Mouse (Mus musculus): ENCODE results near the gene Cr1l. TPM values are rescaled to one million over a fixed set of nuclear protein-coding genes. Genes with fewer than 3 reads are reported as not detected.
A peak's percentile ranks its signal among the peaks of the same experiment; 100 is the strongest.

Gene Cr1l
- polyA plus RNA-seq, 1 experiment from 2014 or later: 42.2 TPM

GRCm38 (mm10) chr1:195113621-195114020 lies 17.8 kb downstream of the Cr1l start:
- H3K9me3 ChIP-seq (ENCODE audit: control insufficient read depth, low read length): no peaks in the 10 kb centered on the region
- no peak overlapping the region for H3K4me3 ChIP-seq (ENCODE audit: low read depth, low read length)
- DNase-seq (ENCODE audit: low spot score) (no peak), ATAC-seq (ENCODE audit: insufficient read depth, low FRiP score, low TSS enrichment) (no peak)
- WGBS: 90% methylated on average over 4 of the region's 4 CpGs
- no peaks in the 10 kb centered on the region; the same call in 1 of the 2 replicates for H3K36me3 ChIP-seq (ENCODE audit: control insufficient read depth, insufficient read depth, low read length)
- no peak overlapping the region for H3K9ac ChIP-seq (ENCODE audit: low read length)
- no peak overlapping the region for H3K27ac ChIP-seq (ENCODE audit: low read depth, low read length)
- H3K4me2 ChIP-seq (ENCODE audit: low read depth): no peak overlapping the region
- H3K27me3 ChIP-seq (ENCODE audit: control insufficient read depth, insufficient read depth, low read length): no peaks in the 10 kb centered on the region
- no peaks in the 10 kb centered on the region for H3K4me1 ChIP-seq (ENCODE audit: control insufficient read depth, insufficient read depth, low read length)

- Histone ChIP-seq H3K9ac (ENCODE audit: low read length) (no peak overlapping the region), H3K4me1 (ENCODE audit: control insufficient read depth, insufficient read depth, low read length) (no peaks in the 10 kb centered on the region), H3K27me3 (ENCODE audit: control insufficient read depth, insufficient read depth, low read length) (no peaks in the 10 kb centered on the region), H3K36me3 (ENCODE audit: control insufficient read depth, insufficient read depth, low read length) (no peaks in the 10 kb centered on the region), H3K4me2 (ENCODE audit: low read depth) (no peak overlapping the region), H3K4me3 (ENCODE audit: low read depth, low read length) (no peak overlapping the region), H3K27ac (ENCODE audit: low read depth, low read length) (no peak overlapping the region), H3K9me3 (ENCODE audit: control insufficient read depth, low read length) (no peaks in the 10 kb centered on the region)
- WGBS: 78% methylated on average over 4 of the region's 4 CpGs
- ATAC-seq (ENCODE audit: insufficient read depth, low FRiP score, low TSS enrichment) (no peak), DNase-seq (ENCODE audit: low spot score) (no peak)
These were observed 30.7 kb downstream of the Cr1l start for GRCm38 (mm10) chr1:195100693-195101092.

GRCm38 (mm10) chr1:195098004-195098403 lies 33.4 kb downstream of the Cr1l start:
- no peaks in the 10 kb centered on the region for H3K27me3 ChIP-seq (ENCODE audit: control insufficient read depth, insufficient read depth, low read length)
- H3K4me2 ChIP-seq (ENCODE audit: low read depth): no peak overlapping the region
- WGBS: 95% methylated on average over 1 of the region's 1 CpGs
- H3K4me3 ChIP-seq (ENCODE audit: low read depth, low read length): no peak overlapping the region
- no peaks in the 10 kb centered on the region for H3K4me1 ChIP-seq (ENCODE audit: control insufficient read depth, insufficient read depth, low read length)
- H3K9ac ChIP-seq (ENCODE audit: low read length): no peak overlapping the region
- H3K36me3 ChIP-seq (ENCODE audit: control insufficient read depth, insufficient read depth, low read length): no peaks in the 10 kb centered on the region
- DNase-seq (ENCODE audit: low spot score): no peak
- no peak overlapping the region for H3K27ac ChIP-seq (ENCODE audit: low read depth, low read length)
- no peaks in the 10 kb centered on the region for H3K9me3 ChIP-seq (ENCODE audit: control insufficient read depth, low read length)
- no peak for ATAC-seq (ENCODE audit: insufficient read depth, low FRiP score, low TSS enrichment)

- H3K27ac ChIP-seq (ENCODE audit: low read depth, low read length): no peak within 1 kb of the TSS
- peak within 1 kb of the TSS; percentile 35 for H3K4me3 ChIP-seq (ENCODE audit: low read depth, low read length)
- ATAC-seq (ENCODE audit: insufficient read depth, low FRiP score, low TSS enrichment) (peak; percentile 93), DNase-seq (ENCODE audit: low spot score) (peak; percentile 77)
- H3K4me2 ChIP-seq (ENCODE audit: low read depth): peak within 1 kb of the TSS; percentile 55
- no peaks in the 10 kb centered on the region for H3K27me3 ChIP-seq (ENCODE audit: control insufficient read depth, insufficient read depth, low read length)
- 3% methylated on average over 14 of the region's 14 CpGs for WGBS
- no peaks in the 10 kb centered on the region for H3K36me3 ChIP-seq (ENCODE audit: control insufficient read depth, insufficient read depth, low read length)
- H3K9me3 ChIP-seq (ENCODE audit: control insufficient read depth, low read length): no peaks in the 10 kb centered on the region
- H3K4me1 ChIP-seq (ENCODE audit: control insufficient read depth, insufficient read depth, low read length): 0 out of 2 replicates have a peak, but pooled peaks cover 3% of the 10 kb centered on the region
- H3K9ac ChIP-seq (ENCODE audit: low read length): peak within 1 kb of the TSS; percentile 47
These were observed 39.1 kb downstream of the Cr1l start, which contains the start of gene Cd46 for GRCm38 (mm10) chr1:195092220-195092720. Cd46 (minus strand) TSS chr1:195092249.

- H3K4me3 ChIP-seq (ENCODE audit: low read depth, low read length): peak overlapping the region; percentile 35
- peak overlapping the region; percentile 55 for H3K4me2 ChIP-seq (ENCODE audit: low read depth)
- peak; percentile 64 for ATAC-seq (ENCODE audit: insufficient read depth, low FRiP score, low TSS enrichment)
- H3K4me1 ChIP-seq (ENCODE audit: control insufficient read depth, insufficient read depth, low read length): 0 out of 2 replicates have a peak, but pooled peaks cover 3% of the 10 kb centered on the region
- no peaks in the 10 kb centered on the region for H3K9me3 ChIP-seq (ENCODE audit: control insufficient read depth, low read length)
- H3K36me3 ChIP-seq (ENCODE audit: control insufficient read depth, insufficient read depth, low read length): no peaks in the 10 kb centered on the region
- H3K27me3 ChIP-seq (ENCODE audit: control insufficient read depth, insufficient read depth, low read length): no peaks in the 10 kb centered on the region
- no peak for DNase-seq (ENCODE audit: low spot score)
- peak overlapping the region; percentile 47 for H3K9ac ChIP-seq (ENCODE audit: low read length)
- WGBS: 19% methylated on average over 11 of the region's 11 CpGs
- no peak overlapping the region for H3K27ac ChIP-seq (ENCODE audit: low read depth, low read length)
These were observed 39.6 kb downstream of the Cr1l start for GRCm38 (mm10) chr1:195091699-195092219.

- Histone ChIP-seq H3K9me3 (ENCODE audit: control insufficient read depth, low read length) (no peaks in the 10 kb centered on the region), H3K36me3 (ENCODE audit: control insufficient read depth, insufficient read depth, low read length) (no peaks in the 10 kb centered on the region), H3K4me2 (ENCODE audit: low read depth) (no peak overlapping the region), H3K4me3 (ENCODE audit: low read depth, low read length) (no peak overlapping the region), H3K4me1 (ENCODE audit: control insufficient read depth, insufficient read depth, low read length) (no peaks in the 10 kb centered on the region), H3K27ac (ENCODE audit: low read depth, low read length) (no peak overlapping the region), H3K9ac (ENCODE audit: low read length) (no peak overlapping the region), H3K27me3 (ENCODE audit: control insufficient read depth, insufficient read depth, low read length) (no peaks in the 10 kb centered on the region)
- ATAC-seq (ENCODE audit: insufficient read depth, low FRiP score, low TSS enrichment) (no peak), DNase-seq (ENCODE audit: low spot score) (no peak)
These were observed 49.2 kb downstream of the Cr1l start for GRCm38 (mm10) chr1:195082142-195082541.

Other genes starting within 250 kb of the Cr1l start
- 62.2 and 67.0 TPM in 2 replicates for gene Cd34, start 192.8 kb downstream of the Cr1l start, polyA plus RNA-seq (2014; fragmentation: Nextera tagmentation; extraction: Ambion mirVana)
- 0.50 and 0.64 TPM in 2 replicates for gene Cd46, start 39.3 kb downstream of the Cr1l start, polyA plus RNA-seq (2014; fragmentation: Nextera tagmentation; extraction: Ambion mirVana)
- gene Cr2, start 45.1 kb upstream of the Cr1l start, polyA plus RNA-seq (2014; fragmentation: Nextera tagmentation; extraction: Ambion mirVana): 0.35 TPM in 1 of 2 replicates, not detected in the other

Data from neural tube, embryonic 11.5 days (tissue).